Mouse (Mus musculus) right cerebral cortex, postnatal 4 days (tissue): ENCODE data around the gene St6galnac5.

Source experiments
- DNase-seq: peaks from one replicate; pipeline ENCODE4 v3.0.0-alpha.2; 2022

The St6galnac5 gene

DNA sequence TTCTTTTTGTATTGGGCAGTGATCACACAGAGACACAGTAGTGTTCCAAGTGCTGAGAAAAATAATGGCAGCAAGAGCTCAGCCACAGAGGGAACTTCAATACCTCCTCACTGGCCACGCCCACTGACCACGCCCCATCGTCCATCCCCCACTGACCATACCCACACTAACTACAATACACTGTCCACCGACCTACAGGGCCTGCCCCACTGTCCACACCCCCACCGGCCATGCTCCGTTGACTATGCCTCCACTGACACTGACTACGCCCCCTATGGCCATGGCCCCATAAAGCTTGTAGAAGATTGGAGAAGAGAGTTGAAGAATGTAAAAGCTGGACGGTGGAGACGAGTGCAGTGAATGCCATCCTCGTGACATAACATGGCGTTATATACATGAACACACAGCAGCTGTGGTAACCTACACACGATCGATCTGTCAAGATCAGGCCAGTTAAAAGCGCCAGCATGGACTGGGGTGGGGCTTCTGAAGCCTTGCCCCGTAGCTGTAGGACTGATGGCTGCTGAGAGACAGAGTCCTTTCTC lies 32.7 kb downstream of the St6galnac5 start:
- DNase-seq, result no peak

DNA sequence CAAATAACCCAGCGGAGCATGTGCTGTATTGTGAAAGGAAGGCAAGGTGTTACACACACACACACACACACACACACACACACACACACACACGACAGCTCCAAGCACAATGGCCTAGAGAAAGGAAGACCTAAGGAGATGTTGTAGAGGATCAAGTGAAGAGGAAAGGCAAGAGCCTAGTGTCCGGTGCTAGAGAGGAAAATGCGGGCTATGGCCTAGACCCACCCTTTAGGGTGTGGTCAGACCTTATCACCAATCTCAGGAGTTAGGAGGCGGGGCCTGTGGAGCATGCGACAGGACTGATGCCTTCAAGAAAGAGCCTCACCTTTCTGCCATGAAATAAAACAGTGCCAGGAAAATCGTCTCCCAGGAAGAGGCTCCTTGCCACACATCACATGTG lies 33.5 kb downstream of the St6galnac5 start:
- no peak for DNase-seq

DNA sequence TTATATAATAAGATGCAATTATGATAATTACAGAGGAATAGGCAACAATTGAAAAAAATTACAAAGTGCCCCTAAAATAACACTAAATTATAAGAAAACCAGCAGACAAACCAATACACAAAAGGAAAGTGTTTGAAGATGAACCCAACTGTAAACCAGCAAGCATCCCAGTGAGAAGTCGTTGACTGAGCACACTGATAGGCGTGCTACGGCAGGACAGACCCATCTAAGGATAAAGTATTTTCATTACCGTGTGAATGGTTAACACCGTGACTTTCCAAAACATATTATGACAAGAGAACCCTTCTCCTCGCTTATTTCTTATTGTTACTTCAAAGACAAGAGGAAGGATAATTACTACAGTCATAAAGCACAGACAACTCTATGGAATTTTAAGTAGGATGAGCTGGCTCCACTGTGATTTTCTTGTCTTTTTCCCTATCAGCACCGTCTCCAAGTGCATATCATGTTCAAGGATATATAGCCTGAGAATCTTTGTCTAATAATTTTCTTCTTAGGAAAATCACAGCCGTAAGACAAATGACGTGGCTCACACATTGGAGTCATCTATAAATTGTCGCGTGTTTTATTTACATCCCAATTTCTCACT lies 34.9 kb downstream of the St6galnac5 start:
- no peak for DNase-seq

DNA sequence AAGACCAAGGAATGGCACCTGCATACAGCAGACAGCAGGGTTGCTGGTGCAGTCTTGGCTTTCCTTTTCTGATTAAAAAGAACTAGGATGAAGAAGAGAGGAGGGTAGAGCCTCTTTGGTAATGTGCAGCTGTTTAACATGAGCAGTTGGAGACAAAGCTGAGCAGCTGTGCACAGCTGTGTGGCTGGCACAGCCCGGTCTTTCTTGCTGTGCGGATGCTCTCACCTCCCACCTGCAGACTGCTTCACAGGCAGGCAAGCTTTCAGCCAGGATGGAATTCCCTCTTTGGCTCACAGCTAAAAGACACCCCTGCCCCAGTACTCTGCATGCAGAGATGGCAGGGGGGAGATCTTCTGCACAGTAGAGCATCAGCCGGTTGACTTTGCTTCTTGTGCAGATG lies 37.3 kb downstream of the St6galnac5 start:
- no peak for DNase-seq

DNA sequence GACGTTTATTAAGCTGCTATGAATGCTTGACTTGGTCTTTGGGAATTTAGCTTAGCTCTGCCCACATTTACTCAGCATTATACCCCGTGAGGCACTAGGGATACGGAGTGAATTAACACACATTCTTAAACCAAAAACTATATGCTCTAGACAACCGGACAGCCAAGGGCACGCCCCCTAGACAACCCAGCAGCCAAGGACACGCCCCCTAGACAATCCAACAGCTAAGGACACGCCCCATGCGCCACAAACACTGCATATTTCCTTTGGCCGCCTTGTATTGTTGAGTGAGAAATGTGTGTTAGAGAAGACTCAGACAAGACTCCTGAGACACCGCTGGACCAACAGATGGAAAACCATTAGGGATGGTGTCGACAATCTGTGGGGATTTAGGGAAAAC lies 39.1 kb downstream of the St6galnac5 start:
- no peak for DNase-seq

DNA sequence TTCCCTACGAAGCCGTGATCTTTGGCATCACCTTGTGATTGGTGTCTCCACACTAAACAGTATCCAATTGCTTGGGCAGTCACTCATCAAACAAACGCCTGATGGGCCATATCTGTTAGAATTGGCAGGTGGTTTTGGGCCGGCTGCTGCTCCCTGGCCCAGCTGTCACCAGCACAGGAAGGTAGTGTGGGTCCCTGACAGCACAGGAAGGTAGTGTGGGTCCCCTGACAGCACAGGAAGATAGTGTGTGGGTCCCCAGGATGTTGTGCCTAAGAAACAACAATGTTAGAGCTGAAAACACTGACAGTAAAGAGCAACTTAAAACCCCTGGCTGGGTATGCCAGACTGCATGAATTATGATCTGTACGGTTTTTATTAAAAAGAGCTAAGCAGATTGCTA lies 40.4 kb downstream of the St6galnac5 start:
- DNase-seq, result no peak

DNA sequence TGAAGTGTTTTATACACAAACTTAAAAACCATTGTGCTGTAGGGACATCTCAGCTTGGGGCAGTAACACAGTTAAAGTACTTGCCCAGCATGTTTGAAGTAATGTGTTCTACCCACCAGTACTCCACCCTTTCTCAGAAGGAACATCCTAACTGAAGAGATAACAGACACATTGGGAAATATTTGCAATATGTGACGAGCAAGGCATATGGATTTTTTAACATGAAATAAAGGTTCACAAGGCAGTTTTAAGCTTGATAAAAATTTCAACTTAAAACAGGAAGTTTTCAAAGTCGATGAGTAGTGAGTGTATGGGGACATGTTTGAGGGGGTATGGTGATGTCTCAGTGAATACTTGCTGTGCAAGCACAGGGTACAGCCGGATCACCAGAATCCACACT lies 45.7 kb downstream of the St6galnac5 start:
- no peak for DNase-seq

DNA sequence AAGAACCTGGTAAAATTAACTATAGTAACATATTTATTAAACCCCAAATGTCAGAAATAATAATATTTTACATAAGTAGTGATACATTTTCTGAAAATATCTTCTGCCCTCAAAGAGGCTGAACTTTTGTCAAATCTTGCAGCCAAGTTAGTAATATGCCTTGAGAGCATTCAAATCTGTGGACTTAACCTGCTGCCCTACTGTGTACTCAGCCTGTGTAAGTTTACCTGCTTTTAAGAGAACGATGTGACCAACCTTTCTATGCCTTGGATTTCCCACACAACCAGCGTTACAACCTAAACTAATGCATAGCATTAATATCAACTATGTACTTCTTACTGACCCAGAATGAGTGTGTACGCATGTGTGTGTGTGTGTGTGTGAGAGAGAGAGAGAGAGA lies 48.3 kb downstream of the St6galnac5 start:
- DNase-seq, result no peak

DNA sequence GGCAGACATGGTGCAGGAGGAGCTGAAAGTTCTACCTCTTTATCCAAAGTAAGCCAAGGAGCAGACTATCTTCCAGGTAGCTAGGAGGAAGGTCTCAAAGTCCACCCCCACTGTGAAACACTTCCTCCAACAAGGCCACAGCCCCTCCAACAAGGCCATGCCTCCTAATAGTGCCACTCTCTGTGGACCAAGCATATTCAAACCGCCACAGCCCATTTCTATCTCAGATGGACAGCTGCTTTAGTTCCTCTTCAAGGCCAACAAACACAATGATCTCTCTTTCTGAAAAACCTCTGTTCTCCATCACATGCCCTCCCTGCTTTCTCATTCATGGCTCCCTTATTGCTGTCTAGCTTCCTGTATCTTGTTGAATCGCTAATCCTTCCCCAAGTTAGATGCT lies 49.5 kb downstream of the St6galnac5 start:
- no peak for DNase-seq

DNA sequence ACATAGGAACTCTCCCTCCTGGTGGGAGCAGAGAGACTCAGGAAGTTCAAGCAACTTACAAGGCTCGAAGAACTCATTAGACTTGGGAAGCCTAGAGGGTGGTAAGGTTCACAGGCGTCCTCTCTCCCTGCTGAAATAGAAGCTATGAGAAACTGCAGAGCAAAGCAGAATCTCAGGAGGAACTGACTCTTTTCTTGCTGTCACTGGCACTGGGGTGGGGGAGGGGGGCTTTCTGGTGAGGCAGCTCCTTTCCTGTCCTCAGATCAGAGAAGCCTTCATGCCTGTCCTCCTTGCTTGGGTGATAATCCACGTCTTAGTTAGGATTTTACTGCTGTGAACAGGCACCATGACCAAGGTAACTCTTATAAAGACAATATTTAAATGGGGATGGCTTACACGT lies 50.0 kb downstream of the St6galnac5 start:
- no peak for DNase-seq

DNA sequence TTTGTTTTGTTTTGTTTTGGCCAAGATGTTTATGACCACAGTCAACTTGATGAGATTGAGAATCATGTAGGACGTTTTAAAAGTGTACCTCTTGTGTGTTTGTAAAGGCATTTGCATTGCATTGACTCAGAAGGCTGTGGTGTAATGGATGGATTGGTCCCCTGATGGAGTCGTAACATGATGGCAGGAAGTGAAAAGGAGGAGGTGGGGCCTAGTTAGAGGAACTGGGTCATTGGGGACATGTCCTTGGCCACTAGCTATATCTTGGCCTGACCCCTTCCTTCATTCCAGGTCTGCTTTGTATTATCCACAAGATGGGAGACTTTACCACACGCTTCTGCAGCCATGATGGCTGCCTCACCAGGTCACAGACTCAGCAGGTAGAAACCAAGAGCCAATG lies 50.7 kb downstream of the St6galnac5 start:
- DNase-seq, result no peak

DNA sequence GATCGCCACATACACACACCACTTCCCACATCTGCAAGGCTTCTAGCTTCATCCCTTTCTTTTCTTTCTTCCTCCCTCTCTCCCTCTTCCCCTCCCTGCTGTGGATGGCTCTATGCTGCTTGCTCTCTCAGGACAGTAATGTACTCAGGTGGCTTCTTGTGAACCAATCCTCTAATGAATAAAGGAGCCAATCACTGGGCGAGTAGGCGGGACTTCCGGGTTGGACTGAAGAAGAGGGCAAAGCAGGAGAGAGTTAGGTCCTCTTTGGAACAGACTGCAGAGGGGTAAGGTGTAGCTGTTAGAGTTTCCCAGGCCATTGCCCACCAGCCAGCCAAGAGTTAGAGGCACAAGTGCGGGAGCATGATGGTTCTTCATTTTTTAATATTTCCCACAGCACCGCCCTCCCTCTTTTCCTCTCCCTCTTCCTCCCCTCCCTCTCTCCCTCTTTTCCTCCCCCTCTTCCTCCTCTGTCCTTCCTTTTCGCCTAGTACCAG lies 52.2 kb downstream of the St6galnac5 start:
- no peak for DNase-seq

DNA sequence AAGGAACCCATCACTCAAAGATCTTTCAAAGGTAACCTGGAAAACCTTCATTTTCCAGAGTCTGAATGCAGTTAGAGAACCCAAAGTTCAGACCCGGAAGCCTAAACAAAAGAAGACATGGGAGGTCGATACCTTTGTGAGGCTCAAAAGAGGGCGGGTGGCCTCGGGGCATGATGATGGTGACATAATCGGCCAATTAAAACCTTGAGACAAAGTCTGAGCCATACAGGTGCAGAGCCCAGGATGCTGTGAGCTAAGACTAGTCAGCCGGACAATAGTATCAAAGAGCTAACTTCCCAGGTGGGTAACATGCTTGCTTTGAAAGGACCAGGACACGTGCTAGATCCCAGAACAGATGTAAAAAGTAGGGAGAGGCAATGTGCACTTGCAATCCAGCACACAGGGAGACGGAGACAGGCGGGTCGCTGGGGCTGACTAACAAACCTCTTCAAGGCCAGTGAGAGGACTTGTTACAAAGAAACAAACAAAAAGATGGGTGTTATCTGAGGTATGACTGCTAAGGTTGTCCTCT lies 52.7 kb downstream of the St6galnac5 start:
- no peak for DNase-seq

DNA sequence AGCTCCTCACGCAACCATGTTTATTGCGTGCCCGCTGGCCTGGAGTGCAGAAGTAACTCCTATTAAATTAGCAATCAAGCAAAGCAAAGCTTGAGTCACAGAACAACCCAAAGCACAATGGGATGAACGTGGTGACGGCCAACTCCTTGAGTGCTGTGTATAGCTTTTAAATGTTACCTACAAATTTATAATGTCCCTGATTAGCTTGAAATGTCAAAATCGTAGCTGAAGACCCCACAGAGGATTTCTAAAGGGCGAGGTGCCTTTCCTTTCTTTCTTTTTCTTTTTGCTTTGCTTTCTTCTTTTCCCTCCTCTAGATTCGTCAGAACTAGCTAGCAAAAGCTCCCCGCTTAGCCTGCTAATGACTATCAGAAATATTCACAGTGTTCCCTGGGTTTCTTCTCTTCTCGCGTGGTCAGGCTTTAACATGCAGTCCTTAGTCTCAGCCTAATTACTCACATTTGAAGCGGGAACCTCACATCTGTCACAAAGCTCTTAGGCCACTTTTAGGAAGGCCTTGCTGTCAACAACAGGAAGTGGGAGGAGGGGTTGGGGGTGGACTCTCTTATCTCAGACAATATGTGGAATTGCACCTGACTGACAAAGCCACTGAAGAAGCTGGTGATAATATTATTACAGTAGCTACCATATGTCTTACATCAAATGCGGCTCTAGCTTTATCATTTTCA lies 53.6 kb downstream of the St6galnac5 start:
- DNase-seq, result no peak

DNA sequence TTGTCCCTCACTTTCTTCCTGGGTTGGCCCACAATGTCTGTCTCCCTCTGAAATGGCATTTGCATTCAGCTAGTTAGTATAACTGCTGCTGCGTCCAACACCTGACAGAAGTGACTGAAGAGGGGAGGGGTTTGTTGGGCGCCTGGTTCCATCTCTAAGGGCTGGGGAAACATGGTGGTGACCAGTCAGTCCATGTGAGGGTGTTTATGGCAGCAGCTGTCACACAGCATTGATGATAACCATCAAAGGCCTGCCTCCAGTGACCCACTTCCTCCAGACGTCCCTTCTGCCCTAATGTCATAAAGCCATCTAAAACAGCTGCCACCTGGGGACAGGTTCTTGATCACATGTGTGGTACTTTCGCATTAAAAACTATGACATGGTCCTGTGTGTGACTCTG lies 55.9 kb downstream of the St6galnac5 start:
- DNase-seq, result no peak

DNA sequence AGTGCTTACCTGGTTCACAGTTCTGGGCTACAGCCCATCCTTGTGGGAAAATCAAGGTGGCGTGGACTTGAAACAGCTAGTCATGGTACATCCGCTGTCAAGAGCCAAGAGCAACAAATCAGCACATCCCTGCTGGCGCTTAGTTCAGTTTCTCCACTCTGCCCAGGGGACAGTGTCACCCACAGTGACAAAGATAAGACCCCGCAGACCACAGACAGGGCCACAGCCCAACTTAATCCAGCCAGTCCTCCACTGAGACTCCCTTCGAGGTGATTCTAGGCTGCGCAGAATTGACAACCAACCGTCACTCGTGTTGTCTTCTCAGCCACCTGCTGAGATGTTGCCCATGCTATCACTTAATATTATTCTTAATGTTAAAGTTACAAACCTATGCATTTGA lies 56.7 kb downstream of the St6galnac5 start:
- no peak for DNase-seq

DNA sequence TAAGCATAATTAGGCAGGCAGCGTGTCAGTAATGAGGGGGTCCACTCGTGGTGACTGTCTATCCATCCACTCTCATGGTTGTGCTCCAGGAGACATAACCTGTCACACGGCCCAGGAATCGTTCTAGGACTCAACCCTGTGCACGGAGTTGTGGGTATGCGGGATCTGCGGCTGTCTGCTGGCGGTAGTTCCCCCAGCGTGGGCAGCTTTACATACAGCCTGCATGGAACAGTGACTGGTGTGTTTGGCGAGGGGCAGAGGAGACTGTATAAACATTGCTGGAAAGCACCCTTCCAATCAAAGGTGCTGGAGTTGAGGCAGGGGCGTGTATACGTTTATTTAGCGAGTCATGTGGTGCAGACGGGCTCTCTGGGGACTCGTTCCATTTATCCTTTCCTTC lies 58.5 kb downstream of the St6galnac5 start:
- DNase-seq, result no peak

DNA sequence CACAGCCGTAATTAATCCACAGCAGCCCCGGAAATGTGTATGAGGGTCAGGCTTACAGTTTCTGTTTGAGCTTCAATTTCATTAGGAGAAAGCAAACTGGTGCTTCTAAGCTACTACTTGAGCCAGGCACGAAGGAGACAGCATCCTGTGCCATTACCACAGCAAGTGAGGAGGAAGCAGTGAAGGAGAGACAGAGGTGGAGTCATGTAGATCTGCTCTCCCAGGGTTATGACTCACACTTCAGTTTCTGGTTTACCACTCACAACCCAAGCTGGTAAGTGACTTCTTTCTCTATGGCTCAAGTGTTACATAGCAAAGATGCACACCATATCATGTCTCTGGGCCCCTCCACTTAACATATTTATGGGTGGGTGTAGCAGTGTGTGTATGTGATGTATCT lies 61.7 kb downstream of the St6galnac5 start:
- no peak for DNase-seq

DNA sequence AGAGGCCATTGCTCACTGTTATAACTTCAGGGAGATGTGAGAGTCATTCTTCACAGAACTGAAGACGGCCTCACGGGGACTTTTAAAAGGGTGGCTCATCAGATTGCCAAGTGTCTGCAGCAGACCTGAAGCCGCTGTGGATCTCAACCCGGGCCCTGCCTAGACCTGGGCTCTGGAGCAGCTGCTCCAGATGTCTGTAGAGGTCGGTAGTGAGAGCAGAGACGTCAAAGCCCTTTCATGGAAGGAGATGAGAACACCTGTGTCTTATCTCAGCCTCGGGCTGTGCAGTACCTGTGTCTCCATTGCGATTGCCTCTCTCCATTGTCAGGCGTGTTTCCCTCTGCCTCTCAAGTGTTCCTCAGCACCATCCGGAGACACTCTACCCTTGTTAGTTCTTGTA lies 62.9 kb downstream of the St6galnac5 start:
- no peak for DNase-seq

DNA sequence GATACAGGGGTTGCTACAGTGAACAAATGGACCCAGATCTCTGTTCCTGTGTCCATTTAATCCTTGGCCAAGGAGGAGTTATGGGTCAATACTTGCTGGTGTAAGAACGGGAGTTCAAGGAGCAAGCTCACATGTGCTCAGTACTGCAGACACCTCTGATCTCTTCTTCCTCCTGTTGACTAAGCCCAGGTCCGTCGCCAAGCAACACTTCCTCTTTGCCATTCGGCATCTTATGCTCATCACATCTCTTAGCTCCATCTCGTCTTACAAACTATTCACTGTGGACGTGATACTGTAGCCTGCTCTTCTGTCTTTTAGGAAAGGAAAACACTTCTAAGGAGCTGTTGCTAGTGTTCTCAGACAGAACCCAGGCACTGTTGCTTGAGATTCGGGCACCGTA lies 64.5 kb downstream of the St6galnac5 start:
- DNase-seq, result no peak

DNA sequence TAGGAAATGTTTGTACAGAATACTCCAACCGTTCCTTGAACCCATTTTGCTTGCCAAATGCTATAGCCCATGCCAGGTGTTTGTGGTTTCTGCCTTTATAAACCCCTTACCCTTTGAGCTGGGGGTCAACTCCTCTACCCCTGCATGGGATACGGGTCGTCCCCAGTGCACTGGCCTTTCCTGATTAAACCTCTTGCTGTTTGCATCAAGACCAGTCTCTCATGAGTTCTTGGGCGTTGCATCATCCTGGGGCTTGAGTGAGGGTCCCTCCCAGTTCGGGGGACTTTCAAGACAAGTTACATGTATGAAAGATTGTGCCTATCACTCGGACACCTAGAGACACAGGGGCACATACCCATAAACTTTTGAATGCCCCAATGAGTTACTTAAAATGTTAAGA lies 67.7 kb downstream of the St6galnac5 start:
- no peak for DNase-seq

DNA sequence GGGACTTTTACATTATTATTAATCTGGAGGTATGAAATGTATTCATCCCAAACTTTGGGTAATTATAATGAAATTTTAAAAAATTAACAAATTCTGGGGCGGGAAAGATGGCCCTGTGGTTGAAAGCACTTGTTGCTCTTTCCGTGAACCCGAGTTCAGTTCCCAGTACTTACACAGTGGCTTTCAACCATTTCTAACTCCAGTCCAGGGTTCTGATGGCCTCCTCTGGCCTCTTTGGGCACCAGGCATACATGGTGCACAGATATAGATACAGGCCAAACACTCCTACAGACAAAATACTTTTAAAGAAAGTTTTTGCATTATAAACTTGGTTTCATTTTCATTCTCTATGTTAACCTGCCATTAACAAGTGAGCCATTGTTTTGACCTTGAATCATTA lies 68.4 kb downstream of the St6galnac5 start:
- no peak for DNase-seq

DNA sequence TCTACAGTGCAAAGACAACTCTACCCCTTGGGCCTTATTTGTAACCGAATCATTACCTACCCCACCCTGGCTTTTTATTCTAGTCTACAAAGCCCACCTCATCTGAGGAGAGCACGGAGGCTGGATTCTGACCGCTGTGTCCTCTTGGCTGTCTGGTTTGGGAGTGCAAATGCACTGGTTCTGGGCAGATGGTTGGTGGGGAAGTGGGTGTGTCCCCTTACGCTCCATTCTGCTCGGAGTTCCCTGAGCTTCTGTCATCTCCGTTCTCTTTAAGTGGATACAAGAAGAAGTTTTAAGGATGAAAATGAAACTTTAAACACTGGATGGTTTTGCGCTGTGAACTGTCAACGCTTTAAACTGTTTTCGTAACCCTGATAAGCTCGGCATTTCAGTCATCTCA lies 68.9 kb downstream of the St6galnac5 start:
- DNase-seq, result no peak
